Mouse (Mus musculus): ENCODE results near the gene Noct.

- TF ChIP-seq ZNF384 (IDR thresholded peaks at IDR 0.05; ENCODE audit: low read depth, low read length), result no peak
- TF ChIP-seq MAFK (IDR thresholded peaks at IDR 0.05; ENCODE audit: insufficient read depth, low read depth, low read length), result no peak
- TF ChIP-seq ZC3H11A (IDR thresholded peaks at IDR 0.05; ENCODE audit: borderline replicate concordance, low read depth, low read length), result no peak
Observed at GRCm38 (mm10) chr3:51276421-51277111, 52.3 kb downstream of the Noct start.
